Mouse (Mus musculus): ENCODE measurements at regions not wholly inside any gene's neighbourhood (a gene's known extent, or its start where the extent isn't known, plus 50 kb on each side); places are given as distances from the start of the nearest gene placed in this dataset.

- Histone ChIP-seq H3K27me3 (ENCODE audit: control insufficient read depth, insufficient read depth, low read length) (no peaks in the 10 kb centered on the region), H3K36me3 (ENCODE audit: control insufficient read depth, insufficient read depth, low read length) (no peaks in the 10 kb centered on the region), H3K4me1 (ENCODE audit: control insufficient read depth, insufficient read depth, low read length) (no peaks in the 10 kb centered on the region), H3K27ac (ENCODE audit: control insufficient read depth, insufficient read depth, low read depth, low read length) (no peak overlapping the region), H3K4me3 (ENCODE audit: control insufficient read depth, low read depth, low read length) (no peak overlapping the region)
- TF ChIP-seq POLR2A (IDR thresholded peaks at IDR 0.05; ENCODE audit: control insufficient read depth, low read depth, low read length) (no peak), CTCF (IDR thresholded peaks at IDR 0.05; ENCODE audit: control insufficient read depth, insufficient read depth, insufficient replicate concordance, low read depth, low read length) (no peak)
Observed at GRCm38 (mm10) chr17:14539651-14540050, 154.4 kb downstream of the Thbs2 start.

DNA sequence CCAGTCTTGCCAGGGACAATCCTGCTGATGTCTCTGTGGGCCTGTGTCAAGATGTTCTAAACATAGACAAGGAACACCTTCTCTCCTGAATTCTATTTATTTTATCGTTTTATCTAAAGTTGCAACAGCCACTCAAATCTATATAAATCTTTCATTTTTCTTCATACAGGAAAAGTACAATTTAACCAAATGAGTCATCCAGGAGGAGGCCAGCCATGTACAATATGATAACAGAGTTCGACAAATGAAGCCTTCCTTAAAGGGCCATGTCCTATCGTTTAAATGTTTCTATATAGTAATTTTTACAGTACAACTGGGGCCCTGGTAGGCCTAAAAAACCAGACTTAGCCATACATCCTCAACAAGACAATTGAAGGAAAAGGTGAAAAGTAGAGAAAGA lies 154.8 kb downstream of the Thbs2 start:
- Histone ChIP-seq H3K4me3 (ENCODE audit: control insufficient read depth, low read depth, low read length) (no peak overlapping the region), H3K27ac (ENCODE audit: control insufficient read depth, insufficient read depth, low read depth, low read length) (no peak overlapping the region), H3K36me3 (ENCODE audit: control insufficient read depth, insufficient read depth, low read length) (no peaks in the 10 kb centered on the region), H3K27me3 (ENCODE audit: control insufficient read depth, insufficient read depth, low read length) (no peaks in the 10 kb centered on the region), H3K4me1 (ENCODE audit: control insufficient read depth, insufficient read depth, low read length) (no peaks in the 10 kb centered on the region)
- TF ChIP-seq CTCF (IDR thresholded peaks at IDR 0.05; ENCODE audit: control insufficient read depth, insufficient read depth, insufficient replicate concordance, low read depth, low read length) (no peak), POLR2A (IDR thresholded peaks at IDR 0.05; ENCODE audit: control insufficient read depth, low read depth, low read length) (no peak)

DNA sequence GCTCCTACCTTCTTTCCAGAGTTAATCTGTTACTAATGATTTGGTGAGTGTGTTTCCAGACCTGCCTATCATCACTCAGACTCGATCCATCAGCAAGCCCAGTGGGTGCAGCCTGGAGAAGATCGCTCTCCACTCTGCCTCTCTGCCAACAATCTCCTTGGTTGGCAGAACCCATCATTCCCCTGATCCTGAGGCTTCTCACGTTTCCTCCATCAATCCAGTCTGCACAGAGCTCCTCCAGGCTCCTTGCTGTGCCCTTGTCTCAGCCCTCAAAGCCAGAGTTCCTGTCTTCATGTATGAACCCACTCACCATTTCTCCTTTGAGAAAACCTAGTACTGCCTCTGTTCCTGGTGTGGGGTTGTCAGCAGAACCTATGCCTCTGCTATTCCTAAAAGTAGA lies 155.5 kb downstream of the Thbs2 start:
- Histone ChIP-seq H3K4me3 (ENCODE audit: control insufficient read depth, low read depth, low read length) (no peak overlapping the region), H3K27me3 (ENCODE audit: control insufficient read depth, insufficient read depth, low read length) (no peaks in the 10 kb centered on the region), H3K36me3 (ENCODE audit: control insufficient read depth, insufficient read depth, low read length) (no peaks in the 10 kb centered on the region), H3K27ac (ENCODE audit: control insufficient read depth, insufficient read depth, low read depth, low read length) (no peak overlapping the region), H3K4me1 (ENCODE audit: control insufficient read depth, insufficient read depth, low read length) (no peaks in the 10 kb centered on the region)
- TF ChIP-seq CTCF (IDR thresholded peaks at IDR 0.05; ENCODE audit: control insufficient read depth, insufficient read depth, insufficient replicate concordance, low read depth, low read length) = no peak
- TF ChIP-seq POLR2A (IDR thresholded peaks at IDR 0.05; ENCODE audit: control insufficient read depth, low read depth, low read length) = no peak

DNA sequence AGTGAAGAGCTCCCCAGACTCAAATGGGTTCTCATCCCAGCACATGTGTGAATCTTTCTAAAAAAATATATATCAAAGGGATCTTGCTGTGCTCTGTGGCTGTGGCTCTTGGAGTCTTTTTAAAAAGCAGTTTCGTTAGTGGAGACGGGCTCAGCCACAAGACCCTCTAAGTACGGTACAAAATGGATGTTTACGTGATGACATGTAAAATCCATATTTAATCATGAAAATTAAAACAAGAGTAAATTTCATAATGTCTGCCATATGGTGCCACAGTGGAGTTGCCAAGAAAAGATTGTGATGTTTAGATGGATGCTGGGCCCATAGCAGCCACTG lies 161.1 kb downstream of the Thbs2 start:
- H3K27ac ChIP-seq (ENCODE audit: control insufficient read depth, insufficient read depth, low read depth, low read length) = no peak overlapping the region
- no peaks in the 10 kb centered on the region for H3K4me1 ChIP-seq (ENCODE audit: control insufficient read depth, insufficient read depth, low read length)
- H3K36me3 ChIP-seq (ENCODE audit: control insufficient read depth, insufficient read depth, low read length) = no peaks in the 10 kb centered on the region
- no peak overlapping the region for H3K4me3 ChIP-seq (ENCODE audit: control insufficient read depth, low read depth, low read length)
- no peaks in the 10 kb centered on the region for H3K27me3 ChIP-seq (ENCODE audit: control insufficient read depth, insufficient read depth, low read length)
- no peak for TF ChIP-seq POLR2A (IDR thresholded peaks at IDR 0.05; ENCODE audit: control insufficient read depth, low read depth, low read length)
- TF ChIP-seq CTCF (IDR thresholded peaks at IDR 0.05; ENCODE audit: control insufficient read depth, insufficient read depth, insufficient replicate concordance, low read depth, low read length) = no peak

- no peaks in the 10 kb centered on the region for H3K36me3 ChIP-seq (ENCODE audit: control insufficient read depth, insufficient read depth, low read length)
- no peaks in the 10 kb centered on the region for H3K27me3 ChIP-seq (ENCODE audit: control insufficient read depth, insufficient read depth, low read length)
- TF ChIP-seq CTCF (IDR thresholded peaks at IDR 0.05; ENCODE audit: control insufficient read depth, insufficient read depth, insufficient replicate concordance, low read depth, low read length) = no peak
- TF ChIP-seq POLR2A (IDR thresholded peaks at IDR 0.05; ENCODE audit: control insufficient read depth, low read depth, low read length) = no peak
- H3K27ac ChIP-seq (ENCODE audit: control insufficient read depth, insufficient read depth, low read depth, low read length) = no peak overlapping the region
- no peaks in the 10 kb centered on the region for H3K4me1 ChIP-seq (ENCODE audit: control insufficient read depth, insufficient read depth, low read length)
- no peak overlapping the region for H3K4me3 ChIP-seq (ENCODE audit: control insufficient read depth, low read depth, low read length)
Observed at GRCm38 (mm10) chr17:14532298-14532978, 161.6 kb downstream of the Thbs2 start.

DNA sequence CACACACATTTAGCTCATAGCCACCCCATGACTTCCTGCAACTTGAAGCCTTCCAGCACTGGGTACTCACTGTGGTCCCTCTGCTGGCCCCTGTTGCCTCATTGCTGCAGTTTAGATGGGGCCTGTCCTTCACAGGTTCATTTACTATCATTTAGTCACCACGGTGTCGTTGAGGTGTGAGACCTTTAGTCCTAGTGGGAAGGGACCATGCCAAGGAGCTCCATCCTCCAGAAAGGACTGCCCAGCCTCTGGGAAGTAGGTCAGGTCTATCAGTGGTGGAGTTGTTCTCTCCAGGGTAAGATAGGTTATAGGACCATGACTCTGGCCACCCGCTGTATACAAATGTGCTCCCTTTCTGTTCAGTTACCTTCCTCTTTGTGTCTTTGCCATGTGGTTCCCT lies 162.2 kb downstream of the Thbs2 start:
- no peaks in the 10 kb centered on the region for H3K4me1 ChIP-seq (ENCODE audit: control insufficient read depth, insufficient read depth, low read length)
- H3K27ac ChIP-seq (ENCODE audit: control insufficient read depth, insufficient read depth, low read depth, low read length) = no peak overlapping the region
- H3K36me3 ChIP-seq (ENCODE audit: control insufficient read depth, insufficient read depth, low read length) = no peaks in the 10 kb centered on the region
- no peak overlapping the region for H3K4me3 ChIP-seq (ENCODE audit: control insufficient read depth, low read depth, low read length)
- H3K27me3 ChIP-seq (ENCODE audit: control insufficient read depth, insufficient read depth, low read length) = no peaks in the 10 kb centered on the region
- TF ChIP-seq CTCF (IDR thresholded peaks at IDR 0.05; ENCODE audit: control insufficient read depth, insufficient read depth, insufficient replicate concordance, low read depth, low read length) (no peak), POLR2A (IDR thresholded peaks at IDR 0.05; ENCODE audit: control insufficient read depth, low read depth, low read length) (no peak)

DNA sequence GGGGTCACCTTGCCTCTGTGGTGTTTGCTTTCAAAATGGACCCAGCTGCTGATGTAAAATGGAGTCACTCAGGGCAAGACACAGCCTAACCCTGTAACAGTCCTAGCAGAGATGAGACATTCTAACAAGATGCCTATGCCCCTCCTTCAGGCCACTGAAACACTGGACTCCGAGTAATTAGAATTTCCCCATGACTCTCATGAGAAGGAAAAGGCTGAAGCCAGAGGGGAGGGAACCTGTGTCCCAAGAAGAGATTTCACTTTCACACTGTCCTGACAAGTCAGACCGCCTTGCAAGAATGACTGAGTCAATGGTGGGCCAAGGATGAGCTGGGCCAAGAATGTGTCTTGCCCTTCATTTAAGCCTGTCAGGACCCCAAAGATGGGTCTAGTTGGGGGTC lies 166.3 kb downstream of the Thbs2 start:
- Histone ChIP-seq H3K27me3 (ENCODE audit: control insufficient read depth, insufficient read depth, low read length) (no peaks in the 10 kb centered on the region), H3K36me3 (ENCODE audit: control insufficient read depth, insufficient read depth, low read length) (no peaks in the 10 kb centered on the region)
- TF ChIP-seq POLR2A (IDR thresholded peaks at IDR 0.05; ENCODE audit: control insufficient read depth, low read depth, low read length) (no peak), CTCF (IDR thresholded peaks at IDR 0.05; ENCODE audit: control insufficient read depth, insufficient read depth, insufficient replicate concordance, low read depth, low read length) (no peak)

GRCm38 (mm10) chr17:14525255-14525654 lies 168.8 kb downstream of the Thbs2 start:
- no peak overlapping the region for H3K27ac ChIP-seq (ENCODE audit: control insufficient read depth, insufficient read depth, low read depth, low read length)
- H3K36me3 ChIP-seq (ENCODE audit: control insufficient read depth, insufficient read depth, low read length) = no peaks in the 10 kb centered on the region
- H3K27me3 ChIP-seq (ENCODE audit: control insufficient read depth, insufficient read depth, low read length) = no peaks in the 10 kb centered on the region
- H3K4me3 ChIP-seq (ENCODE audit: control insufficient read depth, low read depth, low read length) = no peak overlapping the region
- TF ChIP-seq CTCF (IDR thresholded peaks at IDR 0.05; ENCODE audit: control insufficient read depth, insufficient read depth, insufficient replicate concordance, low read depth, low read length) (no peak), POLR2A (IDR thresholded peaks at IDR 0.05; ENCODE audit: control insufficient read depth, low read depth, low read length) (no peak)
- H3K4me1 ChIP-seq (ENCODE audit: control insufficient read depth, insufficient read depth, low read length) = no peaks in the 10 kb centered on the region

More for the DNA sequence above, 166.3 kb downstream of the Thbs2 start:
- Histone ChIP-seq H3K4me3 (ENCODE audit: control insufficient read depth, low read depth, low read length) (no peak overlapping the region), H3K27ac (ENCODE audit: control insufficient read depth, insufficient read depth, low read depth, low read length) (no peak overlapping the region), H3K4me1 (ENCODE audit: control insufficient read depth, insufficient read depth, low read length) (no peaks in the 10 kb centered on the region)
